Mouse (Mus musculus) frontal cortex, adult 2 months (tissue): Measurements from ENCODE around the gene Btbd35f17. TPM values are rescaled to one million over a fixed set of nuclear protein-coding genes. Genes with fewer than 3 reads are reported as not detected.
"Not testable (repeated sequence)": the region's sequence is repeated elsewhere in the genome, so short reads cannot be mapped to it uniquely, and the experiment has no call there.

Experiments
- DNase-seq, 2 experiments: peaks; one replicate each; pipeline ENCODE4 v3.0.0; 2022; ENCODE audit warnings: low spot score in 1 of 2; ENCODE audit errors: extremely low spot score in 1 of 2
- polyA plus RNA-seq: library from polyadenylated mRNA; depleted of rRNA; stranded (reverse); fragments of >200 nt; gene quantifications from 2 replicates; pipeline ENCODE4 v1.2.3, GENCODE M21; 2012; rRNA removed

The Btbd35f17 gene
- polyA plus RNA-seq: not detected in 2 replicates

GRCm38 (mm10) chrX:4370336-4370735, at the start of gene Btbd35f17:
Gene Btbd35f17, plus strand, starts transcription at chrX:4370636.
- DNase-seq: not testable (repeated sequence)

Other genes starting within 250 kb of the Btbd35f17 start
- not detected in 2 replicates for gene Btbd35f28, start 174.1 kb upstream of the Btbd35f17 start, polyA plus RNA-seq
- gene Btbd35f20, start 79.4 kb upstream of the Btbd35f17 start, polyA plus RNA-seq: not detected in 2 replicates